8 mouse cellular contexts compared by ENCODE assay signal in the genomic region with DNA sequence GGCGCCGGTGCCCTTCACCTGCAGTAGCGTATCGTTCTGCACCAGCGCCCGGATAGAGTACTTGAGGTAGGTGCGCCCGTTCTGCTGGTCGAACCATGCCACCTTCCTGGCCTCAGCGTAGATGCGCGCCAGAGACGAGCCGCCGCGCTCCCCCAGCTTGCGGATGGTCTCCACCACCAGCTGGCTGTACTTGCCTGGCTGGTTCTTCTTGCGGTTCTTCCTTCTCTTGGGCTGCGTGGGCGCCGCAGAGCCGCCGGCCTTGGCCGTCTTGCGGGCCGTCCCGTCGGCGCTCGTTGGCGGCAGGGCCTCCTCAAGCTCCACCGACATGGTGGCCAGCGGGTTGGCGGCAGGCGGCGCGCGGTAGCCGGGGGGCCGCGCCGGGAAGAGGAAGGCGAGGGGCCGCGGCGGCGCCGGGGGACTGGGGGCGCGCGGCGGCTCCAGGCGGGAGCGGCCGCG. TPM values are rescaled to one million over a fixed set of nuclear protein-coding genes. Genes with fewer than 3 reads are reported as not detected.
DNase-seq lines count a peak whose midpoint lies in the region; ATAC-seq and TF ChIP-seq lines count a peak whose summit lies in the region.

No protein-coding gene starts in this region.

- no peaks in the 10 kb centered on the region for H3K27me3 ChIP-seq in forebrain, postnatal 0 days (ENCODE audit: insufficient read depth, low read length)
- no peaks in the 10 kb centered on the region for H3K27me3 ChIP-seq in limb, embryonic 10.5 days (ENCODE audit: low read depth, poor library complexity, severe bottlenecking)

- 2% methylated on average over 42 of the region's 56 CpGs for WGBS in forebrain, postnatal 0 days
- WGBS in limb, embryonic 10.5 days = under 1% methylated on average over 52 of the region's 56 CpGs

- ATAC-seq in forebrain, postnatal 0 days = peak; percentile 37
- ATAC-seq in inflammation-experienced regulatory T-cells, adult 6 months = no peak

- peaks cover 20% of the 10 kb centered on the region for H3K4me1 ChIP-seq in forebrain, postnatal 0 days (ENCODE audit: insufficient read depth)
- H3K4me1 ChIP-seq in limb, embryonic 10.5 days = peaks cover 24% of the 10 kb centered on the region

- no peak for TF ChIP-seq CTCF in forebrain, postnatal 0 days (IDR thresholded peaks at IDR 0.05; ENCODE audit: low read depth)

- peak overlapping the region; percentile 92 for H3K27ac ChIP-seq in forebrain, postnatal 0 days (ENCODE audit: low read depth, low read length)
- peak overlapping the region; percentile 99 for H3K27ac ChIP-seq in limb, embryonic 10.5 days

- H3K36me3 ChIP-seq in forebrain, postnatal 0 days (ENCODE audit: insufficient read depth) = peaks cover 7% of the 10 kb centered on the region; the same call in 1 of the 2 replicates
- H3K36me3 ChIP-seq in limb, embryonic 10.5 days = peaks cover 37% of the 10 kb centered on the region

- peak; percentile 44 for DNase-seq in adrenal gland, postnatal 14 days
- no peak for DNase-seq in adrenal gland, adult 8-10 months
- DNase-seq in ovary, postnatal 36 days (ENCODE audit: low spot score) = peak; percentile 47
- no peak for DNase-seq in ovary, postnatal 10 days (ENCODE audit: low spot score)
- peak; percentile 59 for DNase-seq in forebrain, postnatal 0 days
- peak; percentile 77 for DNase-seq in limb, embryonic 10.5 days (ENCODE audit: low spot score)
- DNase-seq in neural tube, embryonic 10.5 days (ENCODE audit: extremely low spot score, low spot score) = peak; percentile 75

- peak overlapping the region; percentile 90 for H3K9ac ChIP-seq in forebrain, postnatal 0 days

- H3K4me3 ChIP-seq in forebrain, postnatal 0 days (ENCODE audit: low read depth, low read length) = peak overlapping the region; percentile 98
- H3K4me3 ChIP-seq in limb, embryonic 10.5 days = peak overlapping the region; percentile 98

- H3K9me3 ChIP-seq in forebrain, postnatal 0 days (ENCODE audit: low read length) = no peaks in the 10 kb centered on the region
- H3K9me3 ChIP-seq in limb, embryonic 10.5 days (replicated peaks) = no peaks in the 10 kb centered on the region

- H3K4me2 ChIP-seq in forebrain, postnatal 0 days (ENCODE audit: low read depth) = peak overlapping the region; percentile 66

RNA-seq across cellular contexts. Expression of a gene that starts 0.4 kb away (rescaled TPM):
- 23.8 and 24.9 TPM in 2 replicates for total RNA-seq in adrenal gland, postnatal 14 days (2021)
- 10 to 100 TPM in 1 of 4 experiments, 1 to 10 TPM in 3; 4.4 to 10.0 (median 7.4) TPM for total RNA-seq in adrenal gland, adult 8-10 months (2022)
- total RNA-seq in forebrain, postnatal 0 days (2014; rRNA removed) = 16.7 and 26.7 TPM in 2 replicates
- polyA plus RNA-seq in forebrain, postnatal 0 days (2015; fragmentation: Nextera tagmentation; extraction: Ambion mirVana) = 66.3 and 68.6 TPM in 2 replicates
- 40.2 and 46.3 TPM in 2 replicates for polyA plus RNA-seq in limb, embryonic 10.5 days (2016; fragmentation: Nextera tagmentation; extraction: Ambion mirVana)
- not detected for polyA plus RNA-seq in inflammation-experienced regulatory T-cells, adult 6 months (2017; shearing (Covaris generic))

Comparison
In these comparisons a context has a peak if more than half of its experiments do, and no peak if none do; other contexts are left out.
1. DNase-seq: peak in adrenal gland, postnatal 14 days (single experiment), ovary, postnatal 36 days (single experiment), forebrain, postnatal 0 days (single experiment), limb, embryonic 10.5 days (single experiment) and neural tube, embryonic 10.5 days (single experiment); none in adrenal gland, adult 8-10 months (single experiment) and ovary, postnatal 10 days (single experiment).